Mouse (Mus musculus): ENCODE measurements around the gene Ggact. TPM values are rescaled to one million over a fixed set of nuclear protein-coding genes. Genes with fewer than 3 reads are reported as not detected.

Gene Ggact
- polyA plus RNA-seq, 1 experiment from 2014 or later: 16.0 TPM

- DNase-seq (no peak), ATAC-seq (ENCODE audit: low read depth) (peak; percentile 36)
- no peaks in the 10 kb centered on the region for H3K9me3 ChIP-seq (replicated peaks)
- H3K27ac ChIP-seq: no peak overlapping the region
- H3K4me3 ChIP-seq (replicated peaks): no peak overlapping the region
- no peaks in the 10 kb centered on the region for H3K4me1 ChIP-seq (replicated peaks)
- H3K36me3 ChIP-seq: no peaks in the 10 kb centered on the region
- no peak overlapping the region for H3K9ac ChIP-seq
- no peak overlapping the region for H3K4me2 ChIP-seq
- WGBS (ENCODE audit: insufficient replicate concordance): 60% methylated on average over 2 of the region's 2 CpGs
- H3K27me3 ChIP-seq: no peaks in the 10 kb centered on the region
Observed at GRCm38 (mm10) chr14:122825464-122825863, 88.1 kb downstream of the Ggact start.

GRCm38 (mm10) chr14:122823791-122824190 lies 89.8 kb downstream of the Ggact start:
- Histone ChIP-seq H3K9ac (no peak overlapping the region), H3K9me3 (replicated peaks) (no peaks in the 10 kb centered on the region), H3K4me1 (replicated peaks) (no peaks in the 10 kb centered on the region), H3K27ac (no peak overlapping the region), H3K4me3 (replicated peaks) (no peak overlapping the region), H3K4me2 (no peak overlapping the region), H3K36me3 (no peaks in the 10 kb centered on the region), H3K27me3 (no peaks in the 10 kb centered on the region)
- WGBS (ENCODE audit: insufficient replicate concordance): 48% methylated on average over 2 of the region's 2 CpGs
- ATAC-seq (ENCODE audit: low read depth) (no peak), DNase-seq (no peak)

GRCm38 (mm10) chr14:122821002-122821401 lies 92.6 kb downstream of the Ggact start:
- no peaks in the 10 kb centered on the region for H3K9me3 ChIP-seq (replicated peaks)
- no peak overlapping the region for H3K4me2 ChIP-seq
- no peaks in the 10 kb centered on the region for H3K36me3 ChIP-seq
- 70% methylated on average over 3 of the region's 3 CpGs for WGBS (ENCODE audit: insufficient replicate concordance)
- ATAC-seq (ENCODE audit: low read depth): no peak
- no peaks in the 10 kb centered on the region for H3K4me1 ChIP-seq (replicated peaks)
- no peak overlapping the region for H3K4me3 ChIP-seq (replicated peaks)
- no peak for DNase-seq
- H3K9ac ChIP-seq: no peak overlapping the region
- no peaks in the 10 kb centered on the region for H3K27me3 ChIP-seq
- H3K27ac ChIP-seq: no peak overlapping the region

- H3K27ac ChIP-seq: no peak overlapping the region
- no peak overlapping the region for H3K9ac ChIP-seq
- no peaks in the 10 kb centered on the region for H3K36me3 ChIP-seq
- H3K9me3 ChIP-seq (replicated peaks): no peaks in the 10 kb centered on the region
- no peak for DNase-seq
- H3K4me2 ChIP-seq: no peak overlapping the region
- 66% methylated on average over 4 of the region's 4 CpGs for WGBS (ENCODE audit: insufficient replicate concordance)
- no peaks in the 10 kb centered on the region for H3K4me1 ChIP-seq (replicated peaks)
- H3K4me3 ChIP-seq (replicated peaks): no peak overlapping the region
- ATAC-seq (ENCODE audit: low read depth): no peak
- H3K27me3 ChIP-seq: no peaks in the 10 kb centered on the region
Observed at GRCm38 (mm10) chr14:122800296-122800695, 113.3 kb downstream of the Ggact start.

GRCm38 (mm10) chr14:122793368-122793767 lies 120.2 kb downstream of the Ggact start:
- H3K4me3 ChIP-seq (replicated peaks): no peak overlapping the region
- no peak for DNase-seq

GRCm38 (mm10) chr14:122790111-122790510 lies 123.4 kb downstream of the Ggact start:
- no peak overlapping the region for H3K27ac ChIP-seq
- no peak overlapping the region for H3K4me3 ChIP-seq (replicated peaks)
- no peaks in the 10 kb centered on the region for H3K27me3 ChIP-seq
- H3K9me3 ChIP-seq (replicated peaks): no peaks in the 10 kb centered on the region
- H3K36me3 ChIP-seq: no peaks in the 10 kb centered on the region
- no peak overlapping the region for H3K9ac ChIP-seq
- DNase-seq (no peak), ATAC-seq (ENCODE audit: low read depth) (no peak)
- WGBS (ENCODE audit: insufficient replicate concordance): 62% methylated on average over 7 of the region's 7 CpGs
- H3K4me2 ChIP-seq: no peak overlapping the region
- H3K4me1 ChIP-seq (replicated peaks): no peaks in the 10 kb centered on the region

More at GRCm38 (mm10) chr14:122793368-122793767, 120.2 kb downstream of the Ggact start:
- no peak overlapping the region for H3K9ac ChIP-seq
- no peaks in the 10 kb centered on the region for H3K4me1 ChIP-seq (replicated peaks)
- H3K27me3 ChIP-seq: no peaks in the 10 kb centered on the region
- H3K36me3 ChIP-seq: no peaks in the 10 kb centered on the region
- no peak overlapping the region for H3K27ac ChIP-seq
- H3K9me3 ChIP-seq (replicated peaks): no peaks in the 10 kb centered on the region
- no peak for ATAC-seq (ENCODE audit: low read depth)
- H3K4me2 ChIP-seq: no peak overlapping the region
- 62% methylated on average over 4 of the region's 4 CpGs for WGBS (ENCODE audit: insufficient replicate concordance)

- WGBS (ENCODE audit: insufficient replicate concordance): 17% methylated on average over 2 of the region's 2 CpGs
Observed at GRCm38 (mm10) chr14:122788199-122788598, 125.4 kb downstream of the Ggact start.

GRCm38 (mm10) chr14:122784701-122785100 lies 128.9 kb downstream of the Ggact start:
- Histone ChIP-seq H3K4me3 (replicated peaks) (no peak overlapping the region), H3K4me1 (replicated peaks) (no peaks in the 10 kb centered on the region), H3K36me3 (no peaks in the 10 kb centered on the region), H3K9me3 (replicated peaks) (no peaks in the 10 kb centered on the region), H3K9ac (no peak overlapping the region), H3K27ac (no peak overlapping the region), H3K27me3 (no peaks in the 10 kb centered on the region), H3K4me2 (no peak overlapping the region)
- ATAC-seq (ENCODE audit: low read depth): no peak
- no peak for DNase-seq
- 48% methylated on average over 4 of the region's 4 CpGs for WGBS (ENCODE audit: insufficient replicate concordance)

More at GRCm38 (mm10) chr14:122788199-122788598, 125.4 kb downstream of the Ggact start:
- no peak overlapping the region for H3K4me3 ChIP-seq (replicated peaks)
- DNase-seq (no peak), ATAC-seq (ENCODE audit: low read depth) (no peak)
- no peak overlapping the region for H3K9ac ChIP-seq
- no peaks in the 10 kb centered on the region for H3K9me3 ChIP-seq (replicated peaks)
- H3K27me3 ChIP-seq: no peaks in the 10 kb centered on the region
- H3K4me1 ChIP-seq (replicated peaks): no peaks in the 10 kb centered on the region
- H3K36me3 ChIP-seq: no peaks in the 10 kb centered on the region
- no peak overlapping the region for H3K27ac ChIP-seq
- H3K4me2 ChIP-seq: no peak overlapping the region

GRCm38 (mm10) chr14:122766448-122766847 lies 147.1 kb downstream of the Ggact start:
- Histone ChIP-seq H3K9ac (no peak overlapping the region), H3K27me3 (no peaks in the 10 kb centered on the region), H3K27ac (no peak overlapping the region), H3K4me1 (replicated peaks) (peaks cover 4% of the 10 kb centered on the region), H3K4me3 (replicated peaks) (no peak overlapping the region), H3K9me3 (replicated peaks) (no peaks in the 10 kb centered on the region), H3K36me3 (no peaks in the 10 kb centered on the region), H3K4me2 (no peak overlapping the region)
- DNase-seq (no peak), ATAC-seq (ENCODE audit: low read depth) (peak; percentile 36; the same call in 1 of the 2 replicates)
- 48% methylated on average over 5 of the region's 5 CpGs for WGBS (ENCODE audit: insufficient replicate concordance)

Other genes with a start within 250 kb of the Ggact start
- 3.1 and 3.9 TPM in 2 replicates for gene Tmtc4, start 70.3 kb upstream of the Ggact start, polyA plus RNA-seq (2015; fragmentation: Nextera tagmentation; extraction: Ambion mirVana)